Mouse (Mus musculus) megakaryocyte-erythroid progenitor cell, adult 5-6 weeks (primary cell): ENCODE measurements around the gene Npat. TPM values are rescaled to one million over a fixed set of nuclear protein-coding genes. Genes with fewer than 3 reads are reported as not detected.

Experiments used
- ATAC-seq: replicated peaks from 2 replicates; pipeline ENCODE4 v1.8.0; 2016; ENCODE audit warnings: mild to moderate bottlenecking, inconsistent platforms; ENCODE audit not compliant: severe bottlenecking, poor library complexity, low FRiP score, low TSS enrichment
- total RNA-seq, 2 experiments: library from RNA; stranded (forward) in 1 of 2; stranded (reverse) in 1 of 2; fragments of 200-1000, 215-1000 nt in 1 of 2; fragments of >200 nt in 1 of 2; fragmentation: Nextera tagmentation in 1 of 2; gene quantifications; 2 replicates each; pipeline ENCODE4 v1.2.3; 2014 to 2017

The Npat gene
- total RNA-seq (2014; fragmentation: Nextera tagmentation) = 34.5 and 37.5 TPM in 2 replicates
- 32.4 and 35.7 TPM in 2 replicates for total RNA-seq (2017)

- peak; percentile 97 for ATAC-seq
Measured at GRCm38 (mm10) chr9:53536558-53537320, at the start of gene Npat, which contains the start of gene Atm. Gene Npat (plus strand): TSS chr9:53537047. Gene Atm (minus strand): TSS chr9:53536740.

- no peak for ATAC-seq
Measured at GRCm38 (mm10) chr9:53508053-53508452, 28.8 kb upstream of the Npat start.

GRCm38 (mm10) chr9:53514091-53514490 is 22.8 kb upstream of the Npat start:
- no peak for ATAC-seq

GRCm38 (mm10) chr9:53517373-53518009 is 19.4 kb upstream of the Npat start:
- ATAC-seq = no peak

- peak; percentile 30; the same call in 1 of the 2 replicates for ATAC-seq
Measured at GRCm38 (mm10) chr9:53535416-53536320, 1.2 kb upstream of the Npat start.

GRCm38 (mm10) chr9:53537336-53537965 is 604 bp downstream of the Npat start:
- ATAC-seq = peak; percentile 11

GRCm38 (mm10) chr9:53570662-53571061 is 33.8 kb downstream of the Npat start:
- ATAC-seq = no peak; the same call in 1 of the 2 replicates

GRCm38 (mm10) chr9:53572516-53573307 is 35.9 kb downstream of the Npat start:
- ATAC-seq = no peak

- no peak for ATAC-seq
Measured at GRCm38 (mm10) chr9:53575721-53576120, 38.9 kb downstream of the Npat start.

GRCm38 (mm10) chr9:53581870-53582269 is 45.0 kb downstream of the Npat start:
- no peak for ATAC-seq

- ATAC-seq = peak; percentile 89
Measured at GRCm38 (mm10) chr9:53594764-53595163, 57.9 kb downstream of the Npat start.

- no peak for ATAC-seq
Measured at GRCm38 (mm10) chr9:53596971-53597600, 60.2 kb downstream of the Npat start.

- no peak for ATAC-seq
Measured at GRCm38 (mm10) chr9:53598631-53599030, 61.8 kb downstream of the Npat start.

- ATAC-seq = no peak
Measured at GRCm38 (mm10) chr9:53601541-53601940, 64.7 kb downstream of the Npat start.

GRCm38 (mm10) chr9:53603384-53603783 is 66.5 kb downstream of the Npat start:
- no peak for ATAC-seq

- no peak for ATAC-seq
Measured at GRCm38 (mm10) chr9:53603849-53604248, 67.0 kb downstream of the Npat start.

- ATAC-seq = peak; percentile 45; the same call in 1 of the 2 replicates
Measured at GRCm38 (mm10) chr9:53604954-53605353, 68.1 kb downstream of the Npat start.

- no peak for ATAC-seq
Measured at GRCm38 (mm10) chr9:53607192-53607591, 70.3 kb downstream of the Npat start.
